Mouse (Mus musculus) E14TG2a.4 (cell line): Measurements from ENCODE around the gene Mrpl10.

Source experiments
- CTCF ChIP-seq: conservative IDR thresholded peaks from 2 replicates; pipeline ENCODE4 v1.5.1; 2014; ENCODE audit warnings: low read length
- NANOG ChIP-seq: IDR thresholded peaks from 2 replicates; pipeline ENCODE4 v1.6.1; 2014; ENCODE audit warnings: borderline replicate concordance, low read length, mixed read lengths
- POU5F1 ChIP-seq: IDR thresholded peaks from 2 replicates; pipeline ENCODE4 v1.6.1; 2014; ENCODE audit warnings: low read length, borderline replicate concordance

- TF ChIP-seq CTCF, result no peak
- TF ChIP-seq POU5F1, result no peak
- TF ChIP-seq NANOG, result no peak
Observed at GRCm38 (mm10) chr11:97007093-97007794, 34.1 kb upstream of the Mrpl10 start.
